Mouse (Mus musculus): ENCODE measurements around the gene Aplp1.

Aplp1 gene

DNA sequence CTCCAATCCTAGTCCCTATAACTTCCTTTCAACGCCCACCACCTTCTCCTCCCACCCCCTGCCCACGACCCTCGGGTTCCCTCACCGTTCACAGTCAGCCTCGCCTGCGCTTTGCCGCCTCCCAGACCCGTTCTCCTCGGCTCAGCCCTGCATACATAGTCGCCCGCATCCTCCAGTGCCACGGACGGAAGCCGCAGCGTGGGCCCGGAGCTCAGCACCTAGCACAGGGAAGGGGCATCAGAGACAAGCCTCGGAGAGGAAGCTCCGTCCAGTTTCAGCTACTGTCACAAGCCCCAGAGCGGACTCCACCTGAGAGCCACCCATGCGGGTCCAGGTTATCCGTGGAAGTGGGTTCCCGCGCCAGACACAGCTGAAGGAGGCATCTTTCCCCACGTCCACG, 8.0 kb upstream of the Aplp1 start:
- no peak for DNase-seq (ENCODE audit: extremely low read depth, insufficient read length, low spot score)

DNA sequence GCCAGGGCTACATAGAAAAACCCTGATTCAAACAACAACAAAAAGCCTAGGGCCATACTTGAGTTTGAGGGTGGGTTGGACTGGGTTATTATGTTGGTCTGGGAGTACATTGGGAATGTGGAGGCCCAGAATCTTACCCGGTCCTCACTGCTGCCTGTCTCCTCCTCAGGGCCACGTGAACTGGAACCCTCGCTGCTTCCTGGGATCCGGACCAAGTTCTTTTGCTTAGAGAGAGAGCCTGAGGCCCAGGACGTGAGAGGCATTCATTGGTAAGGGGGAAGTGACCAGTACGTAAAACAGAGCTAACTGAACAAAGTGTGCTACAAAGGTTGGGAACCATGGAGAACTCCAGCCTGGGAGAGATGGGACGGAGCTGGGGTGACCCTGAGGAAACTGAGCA, 4.9 kb upstream of the Aplp1 start:
- DNase-seq (ENCODE audit: extremely low read depth, insufficient read length, low spot score) = no peak

DNA sequence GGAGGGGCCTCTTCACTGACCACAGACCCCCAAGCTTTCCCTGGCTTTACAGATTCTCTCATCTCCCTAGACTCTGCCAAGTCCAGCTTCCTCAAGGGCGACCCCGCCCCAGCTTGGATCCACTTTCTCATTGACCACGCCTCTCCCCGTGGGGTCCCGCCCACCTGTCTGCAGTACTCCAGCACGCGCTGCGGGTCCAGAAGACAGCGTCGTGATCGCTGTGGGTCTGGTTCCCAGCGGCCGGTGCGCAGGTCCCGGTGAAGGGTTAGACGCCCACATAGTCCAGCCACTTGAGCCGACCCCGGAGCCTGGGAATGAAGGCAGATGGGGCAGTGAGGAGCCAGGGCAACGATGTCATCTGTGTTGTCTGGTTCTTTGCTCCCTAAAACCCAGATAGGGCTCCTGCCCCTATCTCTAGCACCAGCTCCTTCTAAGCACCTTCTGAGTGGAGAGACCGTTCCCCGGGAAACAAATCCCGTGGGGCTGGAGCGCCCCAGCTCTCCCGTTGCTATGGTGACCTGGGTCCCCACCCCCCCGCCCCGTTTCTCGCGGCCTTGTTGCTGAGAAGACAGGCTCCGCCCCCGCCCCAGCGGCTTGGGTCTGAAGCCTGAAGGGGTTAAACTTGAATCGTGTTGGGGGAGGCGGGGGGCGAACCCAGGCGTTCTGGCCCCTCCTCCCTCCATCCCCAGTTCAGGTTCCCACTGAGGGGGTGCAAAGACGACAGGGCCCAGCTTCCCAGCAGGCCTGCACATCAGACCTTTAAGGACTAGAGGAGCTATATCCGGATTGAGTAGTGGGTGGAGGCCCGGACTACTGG, 973 bp downstream of the Aplp1 start:
- no peak for DNase-seq (ENCODE audit: extremely low read depth, insufficient read length, low spot score)

DNA sequence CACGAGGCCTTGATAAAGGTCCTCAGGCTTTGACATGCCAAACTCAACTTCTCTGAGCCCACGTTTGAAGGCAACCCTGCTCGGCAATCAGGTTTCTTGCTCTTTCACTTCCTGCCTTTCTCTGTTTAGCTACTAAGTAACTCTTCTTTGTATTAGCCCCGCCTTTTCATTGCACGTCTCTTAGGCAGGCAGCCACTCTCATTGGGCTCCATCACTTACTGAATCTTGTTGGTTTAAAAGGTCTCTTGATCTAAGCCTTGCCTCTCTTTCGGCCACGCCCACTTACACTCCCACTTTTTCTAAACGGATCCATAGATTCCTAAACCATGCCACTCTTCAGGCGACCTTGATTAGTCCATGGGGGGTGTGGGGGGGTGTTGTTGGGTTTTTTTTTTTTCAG, 1.6 kb downstream of the Aplp1 start:
- DNase-seq (ENCODE audit: extremely low read depth, insufficient read length, low spot score) = no peak

DNA sequence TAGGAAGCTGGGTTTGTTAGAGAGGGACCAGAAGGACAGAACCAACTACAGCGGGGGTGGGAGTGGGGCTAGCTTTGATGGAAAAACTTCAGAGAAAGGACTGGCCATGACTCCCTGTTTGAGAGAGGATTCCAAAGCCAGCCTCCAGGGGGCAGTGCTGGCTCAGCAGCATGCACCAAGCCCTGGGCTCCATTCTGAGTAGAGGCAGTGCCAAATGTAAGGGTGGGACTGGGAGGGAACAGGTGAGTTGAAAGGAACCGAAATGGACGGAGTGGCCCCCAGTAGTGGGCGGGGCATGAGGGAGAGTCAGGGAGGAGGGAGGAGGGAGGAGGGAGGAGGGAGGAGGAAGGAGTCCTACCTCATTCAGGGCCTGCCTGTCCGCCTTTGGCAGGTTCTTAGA, 4.6 kb downstream of the Aplp1 start:
- no peak for DNase-seq (ENCODE audit: extremely low read depth, insufficient read length, low spot score)

DNA sequence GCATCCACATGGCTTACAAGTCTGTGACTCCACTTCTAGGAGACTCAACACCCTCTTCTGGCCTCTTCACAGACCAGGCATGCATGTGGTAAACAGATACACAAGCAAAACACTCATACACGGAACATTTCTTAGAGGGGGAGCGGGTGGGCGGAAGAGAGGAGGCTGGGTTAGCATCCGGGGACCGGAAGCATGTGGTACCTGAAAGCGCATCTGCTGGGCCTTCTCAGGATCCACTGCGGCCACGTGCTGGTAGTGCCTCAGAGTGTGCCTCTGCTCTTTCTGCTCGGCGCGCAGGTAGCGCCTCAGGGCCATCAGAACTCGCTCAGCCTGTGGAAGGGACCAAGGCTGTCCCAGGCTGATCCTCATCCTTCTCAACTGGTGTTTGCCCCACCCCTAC, 5.6 kb downstream of the Aplp1 start:
- no peak for DNase-seq (ENCODE audit: extremely low read depth, insufficient read length, low spot score)

DNA sequence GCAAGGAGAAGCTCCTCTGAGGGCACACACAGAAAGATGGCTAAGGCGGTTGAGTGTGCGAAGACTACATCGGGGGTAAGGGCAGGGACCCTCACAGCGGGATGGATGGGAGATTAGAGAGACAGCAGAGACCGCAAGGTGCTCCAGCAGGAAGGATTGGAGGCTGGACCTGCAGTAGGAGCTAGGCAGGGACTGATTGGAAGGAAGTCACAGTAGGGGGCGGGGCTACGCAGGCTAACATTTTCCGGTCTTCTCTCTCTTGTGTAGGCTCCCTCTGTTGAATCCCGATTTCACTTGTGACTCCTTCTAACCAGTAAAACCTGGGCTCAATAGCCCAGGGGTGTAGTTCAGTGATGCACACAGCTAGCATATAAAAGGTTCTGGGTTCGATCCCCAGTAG, 8.5 kb downstream of the Aplp1 start:
- no peak for DNase-seq (ENCODE audit: extremely low read depth, insufficient read length, low spot score)

DNA sequence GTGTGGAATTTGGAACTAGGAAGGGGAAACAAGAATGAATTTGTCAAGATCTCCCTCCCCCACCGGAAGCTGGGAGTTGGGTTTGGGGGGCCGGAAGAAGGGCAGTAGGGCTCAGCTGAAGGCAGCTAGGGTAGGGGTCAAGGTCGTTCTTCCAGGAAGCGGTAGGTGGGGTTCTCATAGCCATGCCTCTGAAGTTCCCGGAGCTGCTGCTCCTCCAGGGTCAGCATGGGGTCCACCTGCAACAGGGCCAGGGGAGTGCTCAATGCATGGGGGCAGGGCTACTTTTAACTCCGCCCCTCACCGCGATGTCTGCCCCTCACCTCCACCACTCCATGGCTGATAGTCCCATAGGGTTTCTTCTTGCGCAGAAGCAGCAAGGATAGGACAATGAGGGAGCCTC, 10.2 kb downstream of the Aplp1 start:
- no peak for DNase-seq (ENCODE audit: extremely low read depth, insufficient read length, low spot score)

DNA sequence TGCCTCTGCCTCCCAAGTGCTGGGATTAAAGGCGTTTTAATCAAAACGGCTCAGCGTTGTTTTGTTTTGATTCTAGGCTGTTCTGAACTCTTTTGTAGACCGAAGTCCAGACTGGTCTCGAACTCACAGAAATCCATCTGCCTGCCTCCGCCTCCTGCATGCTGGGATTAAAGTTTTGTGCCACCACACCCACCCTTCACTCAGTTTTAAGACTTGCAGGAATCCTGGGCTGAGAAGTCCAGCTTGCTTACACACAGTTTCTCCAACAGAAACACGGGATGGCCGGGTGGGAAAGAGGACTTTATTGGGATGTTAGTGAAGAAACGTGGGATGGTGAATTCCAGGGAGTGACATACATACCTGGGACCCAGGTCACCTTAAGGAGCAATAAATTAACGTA, 10.6 kb downstream of the Aplp1 start:
- no peak for DNase-seq (ENCODE audit: extremely low read depth, insufficient read length, low spot score)

DNA sequence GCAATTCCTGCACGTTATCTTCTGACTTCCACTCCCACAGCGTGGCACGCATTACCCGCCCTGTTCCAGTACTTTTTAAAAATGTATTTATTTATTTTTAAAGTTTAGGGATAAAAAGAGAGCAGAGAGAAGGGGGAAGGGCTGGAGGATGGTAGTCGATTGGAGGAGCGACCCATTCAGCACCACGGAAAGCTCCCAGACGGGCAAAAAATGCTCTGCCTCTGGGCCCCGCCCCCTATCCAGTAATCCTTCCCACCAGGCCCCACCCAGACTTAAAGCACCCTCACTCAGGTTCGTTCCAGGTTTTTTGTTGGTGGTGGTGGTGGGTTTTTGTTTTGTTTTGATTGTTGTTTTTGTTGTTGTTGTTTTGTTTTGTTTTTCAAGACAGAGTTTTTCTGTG, 11.1 kb downstream of the Aplp1 start:
- DNase-seq (ENCODE audit: extremely low read depth, insufficient read length, low spot score) = no peak

DNA sequence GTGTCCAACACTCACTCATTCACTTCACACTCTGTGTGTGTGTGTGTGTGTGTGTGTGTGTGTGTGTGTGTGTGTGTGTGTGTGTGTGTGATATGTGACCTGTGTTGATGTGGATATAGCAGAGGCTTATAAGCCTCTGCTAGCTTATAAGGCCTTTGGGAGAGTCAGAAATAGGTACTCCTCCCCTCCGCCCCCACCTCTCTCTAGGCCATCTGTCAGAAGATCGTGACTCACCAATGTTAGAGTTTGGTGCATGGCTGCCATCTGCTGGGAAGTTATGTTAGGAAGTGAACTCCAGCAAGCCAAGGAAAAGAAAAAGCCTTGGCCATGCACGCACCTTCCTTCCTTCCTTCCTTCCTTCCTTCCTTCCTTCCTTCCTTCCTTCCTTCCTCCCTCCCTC, 13.5 kb downstream of the Aplp1 start:
- DNase-seq (ENCODE audit: extremely low read depth, insufficient read length, low spot score) = peak; percentile 37

DNA sequence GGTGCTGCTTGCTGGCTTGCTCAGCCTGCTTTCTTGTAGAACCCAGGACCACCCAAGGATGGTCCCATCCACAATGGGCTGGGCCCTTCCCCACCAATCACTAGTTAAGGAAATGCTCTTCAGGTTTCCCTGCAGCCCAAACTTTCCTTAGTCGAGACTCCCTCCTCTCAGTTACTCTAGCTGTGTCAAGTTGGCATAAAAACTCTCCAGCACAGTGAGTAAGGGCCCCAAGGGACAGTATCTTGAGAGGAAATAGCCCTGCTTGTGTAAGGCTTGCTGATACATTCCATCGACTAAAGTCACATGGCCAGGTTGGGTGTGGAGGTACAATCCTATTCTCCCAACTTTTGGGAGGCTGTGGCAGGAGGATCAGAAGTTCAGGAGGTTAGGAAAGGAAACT, 15.1 kb downstream of the Aplp1 start:
- peak; percentile 66 for DNase-seq (ENCODE audit: extremely low read depth, insufficient read length, low spot score)

DNA sequence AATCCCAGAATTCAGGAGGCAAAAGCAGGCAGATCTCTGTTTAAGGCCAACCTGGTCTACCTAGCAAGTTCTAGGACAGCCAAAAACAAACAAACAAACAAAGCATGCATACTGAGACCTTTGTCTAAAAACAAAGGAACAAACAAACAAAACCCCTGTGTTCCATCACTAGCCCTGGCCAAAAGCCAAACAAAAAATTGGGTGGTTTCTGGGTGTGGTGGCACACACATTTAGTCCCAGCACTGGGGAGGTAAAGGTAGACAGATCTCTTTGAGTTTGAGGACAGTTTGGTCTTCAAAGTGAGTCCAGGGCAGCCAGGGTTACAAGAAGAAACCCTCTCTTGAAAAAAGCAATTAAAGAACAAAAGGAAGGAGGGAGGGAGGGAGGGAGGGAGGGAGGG, 16.0 kb downstream of the Aplp1 start:
- DNase-seq (ENCODE audit: extremely low read depth, insufficient read length, low spot score) = no peak

DNA sequence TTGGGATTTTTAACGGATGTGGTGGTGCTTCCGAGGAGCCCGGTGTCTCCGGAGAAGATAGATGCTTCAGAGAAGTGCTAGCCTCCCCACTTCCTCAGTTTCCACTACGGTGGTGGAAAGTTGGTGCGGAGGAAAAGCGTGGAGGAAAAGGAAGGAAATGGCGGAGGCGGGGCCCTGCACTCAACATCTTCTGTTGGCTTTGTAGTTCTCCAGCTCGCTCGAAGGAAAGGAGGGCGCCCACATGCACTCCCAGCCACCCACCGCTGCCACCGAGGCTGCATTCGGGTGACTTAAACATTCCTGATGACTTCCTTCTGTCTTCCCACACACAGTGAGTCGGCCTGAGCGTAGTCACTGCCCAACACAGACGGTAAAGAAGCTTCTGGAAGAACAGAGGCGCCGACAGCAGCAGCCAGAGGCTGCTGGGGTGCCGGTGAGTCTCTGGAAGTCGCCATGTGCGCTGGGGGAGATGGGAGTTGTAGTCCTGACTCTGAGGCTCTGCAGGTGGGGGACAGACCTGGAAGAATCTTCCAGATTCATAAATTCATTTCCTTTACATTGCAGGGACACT, 22.2 kb downstream of the Aplp1 start:
- no peak for DNase-seq (ENCODE audit: extremely low read depth, insufficient read length, low spot score)

DNA sequence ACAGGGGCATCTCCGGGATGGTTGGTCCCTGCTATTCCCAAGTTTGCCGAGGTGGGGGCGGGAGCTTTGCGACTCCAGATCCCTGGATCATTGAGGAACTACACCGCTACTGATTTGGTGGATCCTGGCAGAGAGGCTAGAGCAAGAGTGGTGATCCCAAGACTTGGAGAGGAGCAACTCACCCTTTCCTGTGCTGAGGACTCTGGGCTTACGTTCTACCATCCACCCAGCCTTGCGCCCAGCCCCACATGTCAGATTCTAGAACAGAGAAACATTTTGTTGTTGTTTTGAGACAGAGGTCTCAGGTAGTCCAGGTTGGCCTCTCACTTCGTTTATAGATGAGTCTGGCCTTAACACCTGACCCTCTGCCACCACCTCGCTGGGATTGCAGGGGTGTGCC, 22.8 kb downstream of the Aplp1 start:
- no peak for DNase-seq (ENCODE audit: extremely low read depth, insufficient read length, low spot score)

DNA sequence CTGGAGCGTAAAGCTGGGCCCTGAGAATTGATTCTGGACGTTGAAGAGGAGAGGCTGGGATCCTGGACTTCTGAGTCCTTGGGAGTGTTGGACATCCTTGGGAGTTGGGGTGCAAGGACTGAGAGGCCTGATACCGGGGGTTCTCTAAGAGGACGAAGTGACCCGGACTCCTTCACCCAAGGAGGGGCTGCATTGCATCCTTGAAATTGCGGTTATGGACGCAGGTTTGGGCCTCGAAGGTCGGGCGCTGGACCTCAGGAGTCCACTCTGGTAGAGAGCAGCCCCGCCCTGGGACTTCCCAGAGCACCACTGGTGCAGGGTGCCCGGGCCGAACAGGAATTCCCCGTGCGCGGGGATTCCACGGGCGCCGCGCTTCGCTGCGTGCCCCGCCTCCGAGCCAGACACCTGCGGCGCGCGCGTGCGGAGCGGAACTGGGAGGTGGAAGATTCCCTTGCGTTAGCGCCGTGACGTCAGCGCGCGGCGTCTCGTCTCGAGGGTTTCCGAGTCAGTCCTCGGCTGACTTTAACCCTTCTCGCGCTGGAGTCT, 23.4 kb downstream of the Aplp1 start:
- peak; percentile 89 for DNase-seq (ENCODE audit: extremely low read depth, insufficient read length, low spot score)

DNA sequence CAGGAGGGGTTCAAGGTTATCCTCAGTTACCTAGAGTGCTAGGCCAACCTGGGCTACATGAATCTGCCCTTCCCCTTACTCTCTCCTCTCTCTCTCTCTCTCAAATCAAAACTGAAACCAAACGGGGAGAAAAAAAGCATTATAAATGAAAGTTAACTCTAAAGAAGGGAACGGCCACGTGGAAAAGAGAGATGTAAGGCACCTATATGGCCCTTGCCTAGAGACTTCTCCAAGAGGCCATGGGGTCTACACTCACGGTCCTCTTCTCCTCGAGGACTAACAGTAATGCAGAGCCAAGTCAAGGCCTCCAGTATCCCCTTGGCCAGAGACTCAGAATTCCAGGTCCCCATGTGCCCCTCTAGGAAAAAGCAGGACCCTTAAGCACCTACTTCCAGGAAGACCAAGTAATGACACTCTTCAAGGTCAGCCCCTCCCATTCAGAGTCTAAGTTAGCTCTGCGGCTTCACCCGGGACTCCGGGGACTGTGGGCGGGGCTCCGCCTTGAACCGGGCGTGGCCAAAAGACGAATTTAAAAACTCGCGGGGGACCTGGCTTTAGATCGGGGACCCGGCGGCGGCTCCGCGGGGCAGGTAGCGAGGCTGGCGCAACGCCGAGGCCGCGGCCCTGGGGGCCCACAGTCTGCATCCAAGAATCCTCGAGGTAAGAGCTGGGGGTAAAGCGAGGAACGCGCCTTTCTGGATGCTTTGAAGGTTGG, 24.0 kb downstream of the Aplp1 start, which contains the start of gene Nfkbid:
Nfkbid (plus strand) TSS at position 558 of the 715 bp plus-strand sequence.
- peak; percentile 86 for DNase-seq (ENCODE audit: extremely low read depth, insufficient read length, low spot score)

DNA sequence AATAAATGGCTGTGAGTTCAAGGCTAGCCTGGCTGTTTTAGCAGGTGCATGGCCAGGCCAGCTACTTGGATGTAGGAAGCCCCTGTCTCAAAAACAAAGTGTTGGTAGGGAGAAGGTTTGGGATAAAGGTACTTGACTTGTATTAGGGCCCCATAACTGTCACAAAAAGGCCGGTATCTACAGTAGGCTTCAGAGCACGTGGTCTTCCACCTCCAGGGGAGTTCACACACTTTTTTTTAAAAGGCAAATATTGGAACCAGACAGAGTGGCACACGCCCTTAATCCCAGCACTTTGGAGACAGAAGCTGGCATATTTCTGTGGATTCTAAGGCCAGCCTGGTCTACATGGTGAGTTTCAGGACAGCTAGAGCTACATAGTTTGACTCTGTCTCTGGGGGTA, 24.7 kb downstream of the Aplp1 start:
- DNase-seq (ENCODE audit: extremely low read depth, insufficient read length, low spot score) = no peak

DNA sequence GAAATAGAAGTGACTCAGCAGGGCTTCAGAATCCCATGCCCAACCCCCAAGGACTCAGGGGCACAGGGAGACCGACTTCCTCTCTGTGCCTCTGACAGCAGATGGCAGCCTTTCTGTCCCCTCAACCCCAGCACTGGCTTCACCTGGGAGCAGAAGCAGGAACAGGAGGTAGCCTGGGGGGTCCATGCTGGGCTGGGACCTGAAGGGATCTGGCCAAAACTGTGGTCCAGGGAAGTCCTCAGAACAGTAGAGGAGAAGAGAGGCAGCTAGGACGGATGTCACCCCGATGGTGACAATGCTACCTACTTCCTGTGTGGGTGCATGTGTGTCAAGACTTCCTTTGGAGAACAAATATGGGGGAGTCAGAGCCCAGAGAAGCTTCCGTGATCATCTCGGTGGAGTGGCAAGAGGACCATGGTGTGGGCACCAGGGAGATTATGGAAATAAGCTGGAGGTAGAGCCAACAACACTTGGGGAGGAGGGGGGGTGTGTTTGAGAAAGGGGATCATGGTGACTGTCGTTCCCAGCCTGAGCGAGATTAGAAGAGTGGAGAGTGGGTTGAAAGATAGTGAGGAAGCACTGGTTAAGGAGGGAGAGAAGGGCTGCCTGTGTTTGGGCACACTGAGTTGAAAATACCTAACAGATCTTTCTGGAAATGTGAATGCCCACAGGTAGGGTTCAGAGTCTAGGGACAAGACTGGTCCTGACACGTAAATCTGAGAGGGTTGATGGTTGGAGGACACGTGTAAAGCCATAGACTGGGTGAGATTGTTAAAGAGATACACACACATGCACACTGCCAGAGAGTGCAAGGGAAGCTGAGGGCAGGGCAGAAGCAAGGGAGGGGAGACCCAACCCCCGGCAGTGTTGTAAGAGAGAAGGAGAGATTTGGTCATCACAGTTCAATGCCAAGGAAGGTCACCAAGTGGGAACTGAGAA, 25.5 kb downstream of the Aplp1 start, which contains the start of gene Hcst:
Hcst (minus strand) TSS at position 294 of the 939 bp plus-strand sequence.
- DNase-seq (ENCODE audit: extremely low read depth, insufficient read length, low spot score) = no peak

DNA sequence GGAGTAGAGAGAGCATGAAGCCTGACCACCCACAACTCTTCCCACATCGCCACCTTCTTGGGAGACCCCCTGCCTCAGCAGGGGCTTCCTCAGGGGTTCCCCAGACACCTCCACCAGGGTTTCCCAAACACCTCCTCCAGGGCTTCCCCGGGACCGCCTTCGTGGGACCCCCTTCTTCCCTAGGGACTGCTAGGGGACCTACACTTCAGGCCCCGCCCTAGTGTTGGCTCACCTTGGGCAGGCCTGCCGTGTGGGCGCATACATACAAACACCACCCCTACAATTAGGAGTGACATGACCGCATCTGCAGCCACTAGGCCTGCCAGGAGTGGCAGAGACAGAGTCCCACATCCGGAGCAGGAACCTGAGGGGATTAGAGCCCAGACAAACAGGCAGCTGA, 27.5 kb downstream of the Aplp1 start:
- DNase-seq (ENCODE audit: extremely low read depth, insufficient read length, low spot score) = no peak

Data from 3134 (cell line).